Comparison of ENCODE assay signal across 14 mouse cellular contexts in the genomic region with DNA sequence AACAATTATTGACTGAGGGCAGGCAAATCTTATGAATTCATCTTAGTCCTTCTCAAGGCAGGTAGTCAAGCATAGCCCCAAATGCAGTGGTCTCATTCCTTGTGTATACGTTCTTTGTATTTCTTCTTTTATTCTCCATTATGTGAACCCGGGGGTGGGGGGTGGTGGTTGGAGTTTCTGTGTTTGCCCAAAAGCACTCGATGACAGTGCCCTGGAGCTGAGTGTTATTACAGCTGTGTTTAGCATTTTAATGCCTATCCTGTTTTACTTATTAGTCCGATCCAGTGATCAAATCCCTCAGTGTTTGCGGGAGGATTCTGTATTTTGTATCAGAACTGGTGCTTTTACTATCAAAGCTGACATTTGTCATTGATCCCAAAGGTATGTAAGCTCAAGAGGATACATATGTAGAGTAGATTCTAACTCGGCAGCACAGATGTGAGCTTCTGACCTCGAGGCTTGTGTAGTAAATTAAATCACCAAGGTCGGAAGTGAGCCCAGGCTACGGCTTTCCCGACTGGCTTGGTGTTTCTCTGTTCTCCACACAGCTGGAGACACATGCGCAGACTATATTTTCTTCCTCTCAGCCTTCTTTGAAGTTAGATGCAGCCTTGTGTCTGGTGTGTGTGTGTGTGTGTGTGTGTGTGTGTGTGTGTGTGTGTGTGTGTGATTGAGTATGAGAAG.
DNase-seq lines count a peak whose midpoint lies in the region; ATAC-seq and TF ChIP-seq lines count a peak whose summit lies in the region.
"Had no signal": no experiment of that assay in that cellular context is flagged by ENCODE, and none has a peak within 500 bp of the region (broad histone marks: within the 10 kb centered on the region; RNA-seq: fewer than 3 reads in every experiment).

No protein-coding gene starts in this region.

- H3K36me3 ChIP-seq in lung, embryonic 14.5 days (ENCODE audit: insufficient read depth), result no peaks in the 10 kb centered on the region
- H3K36me3 ChIP-seq in hindbrain, embryonic 12.5 days, result no peaks in the 10 kb centered on the region
- no peaks in the 10 kb centered on the region for H3K36me3 ChIP-seq in stomach, embryonic 15.5 days
- H3K36me3 ChIP-seq: embryonic facial prominence, embryonic 15.5 days; heart, embryonic 13.5 days had no signal

- no peak overlapping the region for H3K9ac ChIP-seq in lung, embryonic 14.5 days
- H3K9ac ChIP-seq in hindbrain, embryonic 12.5 days, result no peak overlapping the region
- no peak overlapping the region for H3K9ac ChIP-seq in stomach, embryonic 15.5 days
- H3K9ac ChIP-seq: embryonic facial prominence, embryonic 15.5 days; heart, embryonic 13.5 days; liver, embryonic 14.5 days had no signal

- H3K4me3 ChIP-seq in lung, embryonic 14.5 days (ENCODE audit: low read depth, low read length), result no peak overlapping the region
- no peak overlapping the region for H3K4me3 ChIP-seq in hindbrain, embryonic 12.5 days
- no peak overlapping the region for H3K4me3 ChIP-seq in stomach, embryonic 15.5 days (replicated peaks)
- H3K4me3 ChIP-seq: embryonic facial prominence, embryonic 15.5 days; heart, embryonic 13.5 days had no signal

- no peaks in the 10 kb centered on the region for H3K27me3 ChIP-seq in lung, embryonic 14.5 days (ENCODE audit: insufficient read depth, low read length)
- no peaks in the 10 kb centered on the region for H3K27me3 ChIP-seq in hindbrain, embryonic 12.5 days
- no peaks in the 10 kb centered on the region for H3K27me3 ChIP-seq in stomach, embryonic 15.5 days (replicated peaks)
- H3K27me3 ChIP-seq: embryonic facial prominence, embryonic 15.5 days; heart, embryonic 13.5 days had no signal

- 47% methylated on average over 11 of the region's 11 CpGs for WGBS in lung, embryonic 14.5 days
- WGBS in hindbrain, embryonic 12.5 days, result 50% methylated on average over 11 of the region's 11 CpGs
- WGBS in stomach, embryonic 15.5 days, result 36% methylated on average over 11 of the region's 11 CpGs

- no peaks in the 10 kb centered on the region for H3K9me3 ChIP-seq in lung, embryonic 14.5 days (ENCODE audit: low read depth, low read length)
- H3K9me3 ChIP-seq in hindbrain, embryonic 12.5 days (replicated peaks), result no peaks in the 10 kb centered on the region
- no peaks in the 10 kb centered on the region for H3K9me3 ChIP-seq in stomach, embryonic 15.5 days
- H3K9me3 ChIP-seq: embryonic facial prominence, embryonic 15.5 days; heart, embryonic 13.5 days had no signal

- peak; percentile 55 for DNase-seq in adrenal gland, adult 2 months
- no peak for DNase-seq in adrenal gland, postnatal 25 days
- DNase-seq in lung, embryonic 14.5 days, result no peak
- DNase-seq in lung, postnatal 25 days (ENCODE audit: low spot score), result no peak
- DNase-seq in cerebellum, postnatal 10 days, result no peak
- DNase-seq in thymus, postnatal 10 days (ENCODE audit: low spot score in 2 of 2), result no peak
- DNase-seq: cerebellum, adult 11 months had no signal

- H3K4me1 ChIP-seq in lung, embryonic 14.5 days (ENCODE audit: insufficient read depth), result no peaks in the 10 kb centered on the region
- no peaks in the 10 kb centered on the region for H3K4me1 ChIP-seq in hindbrain, embryonic 12.5 days
- H3K4me1 ChIP-seq in stomach, embryonic 15.5 days, result no peaks in the 10 kb centered on the region

- no peak overlapping the region for H3K27ac ChIP-seq in lung, embryonic 14.5 days (ENCODE audit: low read depth)
- peak overlapping the region; percentile 57; the same call in 1 of the 2 replicates for H3K27ac ChIP-seq in hindbrain, embryonic 12.5 days
- H3K27ac ChIP-seq in stomach, embryonic 15.5 days, result no peak overlapping the region
- H3K27ac ChIP-seq: embryonic facial prominence, embryonic 15.5 days; heart, embryonic 13.5 days; liver, embryonic 14.5 days; macrophage had no signal

- TF ChIP-seq CTCF in lung, embryonic 14.5 days (IDR thresholded peaks at IDR 0.05; ENCODE audit: low read depth), result no peak

- no peak overlapping the region for H3K4me2 ChIP-seq in lung, embryonic 14.5 days
- H3K4me2 ChIP-seq in hindbrain, embryonic 12.5 days (replicated peaks), result no peak overlapping the region
- H3K4me2 ChIP-seq in stomach, embryonic 15.5 days, result no peak overlapping the region
- H3K4me2 ChIP-seq: embryonic facial prominence, embryonic 15.5 days; heart, embryonic 13.5 days had no signal

- 0 out of 2 replicates have a peak, but pooled peaks have one; percentile 6 for ATAC-seq in lung, embryonic 14.5 days (ENCODE audit: insufficient read depth)
- ATAC-seq in hindbrain, embryonic 12.5 days (ENCODE audit: low FRiP score), result no peak
- peak; percentile 35; the same call in 1 of the 2 replicates for ATAC-seq in stomach, embryonic 15.5 days (ENCODE audit: insufficient read depth, low FRiP score, low read depth)
- ATAC-seq: activated CD4-positive, CD25-positive, alpha-beta regulatory T cell, adult 4 months had no signal
